Mouse (Mus musculus) spleen, postnatal 36 days (tissue): ENCODE results near the gene 4930432M17Rik.

Experiments
- DNase-seq, 2 experiments: peaks; one replicate each; pipeline ENCODE4 v3.0.0; 2022; ENCODE audit warnings: low spot score in 2 of 2, mixed read lengths in 1 of 2

4930432M17Rik gene

GRCm38 (mm10) chr3:121670462-121670861, at the start of gene 4930432M17Rik:
4930432M17Rik (plus strand) TSS chr3:121670762.
- no peak for DNase-seq

GRCm38 (mm10) chr3:121625662-121626061, 44.9 kb upstream of the 4930432M17Rik start:
- no peak for DNase-seq

GRCm38 (mm10) chr3:121626273-121626672, 44.3 kb upstream of the 4930432M17Rik start:
- no peak for DNase-seq

GRCm38 (mm10) chr3:121628245-121628644, 42.3 kb upstream of the 4930432M17Rik start:
- DNase-seq = no peak

GRCm38 (mm10) chr3:121630626-121631025, 39.9 kb upstream of the 4930432M17Rik start:
- DNase-seq = peak in 1 of 2 experiments; percentile 4

- no peak for DNase-seq
These were observed 35.6 kb upstream of the 4930432M17Rik start for GRCm38 (mm10) chr3:121634963-121635362.

GRCm38 (mm10) chr3:121635505-121635904, 35.1 kb upstream of the 4930432M17Rik start:
- no peak for DNase-seq

- DNase-seq = peak in 1 of 2 experiments; percentile 5
These were observed 34.2 kb upstream of the 4930432M17Rik start for GRCm38 (mm10) chr3:121636315-121636714.

GRCm38 (mm10) chr3:121636748-121637147, 33.8 kb upstream of the 4930432M17Rik start:
- no peak for DNase-seq

GRCm38 (mm10) chr3:121637792-121638191, 32.8 kb upstream of the 4930432M17Rik start:
- no peak for DNase-seq

- no peak for DNase-seq
These were observed 32.3 kb upstream of the 4930432M17Rik start for GRCm38 (mm10) chr3:121638241-121638640.

GRCm38 (mm10) chr3:121640611-121641010, 30.0 kb upstream of the 4930432M17Rik start:
- no peak for DNase-seq

- no peak for DNase-seq
These were observed 27.3 kb upstream of the 4930432M17Rik start for GRCm38 (mm10) chr3:121643236-121643635.

- DNase-seq = no peak
These were observed 25.1 kb upstream of the 4930432M17Rik start for GRCm38 (mm10) chr3:121645447-121645846.

- DNase-seq = no peak
These were observed 24.1 kb upstream of the 4930432M17Rik start for GRCm38 (mm10) chr3:121646364-121647048.

- no peak for DNase-seq
These were observed 22.3 kb upstream of the 4930432M17Rik start for GRCm38 (mm10) chr3:121648238-121648778.

GRCm38 (mm10) chr3:121650052-121650671, 20.4 kb upstream of the 4930432M17Rik start:
- DNase-seq = no peak

GRCm38 (mm10) chr3:121651710-121652109, 18.9 kb upstream of the 4930432M17Rik start:
- DNase-seq = no peak

- no peak for DNase-seq
These were observed 18.4 kb upstream of the 4930432M17Rik start for GRCm38 (mm10) chr3:121652186-121652585.

- no peak for DNase-seq
These were observed 13.6 kb upstream of the 4930432M17Rik start for GRCm38 (mm10) chr3:121656922-121657321.

GRCm38 (mm10) chr3:121662705-121663469, 7.7 kb upstream of the 4930432M17Rik start:
- no peak for DNase-seq

- no peak for DNase-seq
These were observed 7.1 kb upstream of the 4930432M17Rik start for GRCm38 (mm10) chr3:121663470-121663847.
